Mouse (Mus musculus): ENCODE results near the gene Scgb1a1. TPM values are rescaled to one million over a fixed set of nuclear protein-coding genes. Genes with fewer than 3 reads are reported as not detected.

Gene Scgb1a1
- polyA plus RNA-seq, 1 experiment: not detected

- no peak for TF ChIP-seq TAL1 (IDR thresholded peaks at IDR 0.05; ENCODE audit: low read length)
- TF ChIP-seq GATA1 (IDR thresholded peaks at IDR 0.05; ENCODE audit: low read length): no peak
- Histone ChIP-seq H3K4me1 (ENCODE audit: control insufficient read depth) (peaks cover 11% of the 10 kb centered on the region), H3K27me3 (ENCODE audit: control insufficient read depth) (no peaks in the 10 kb centered on the region), H3K9me3 (ENCODE audit: control insufficient read depth, low read length) (no peaks in the 10 kb centered on the region), H3K4me3 (replicated peaks) (no peak overlapping the region), H3K36me3 (ENCODE audit: control insufficient read depth) (no peaks in the 10 kb centered on the region)
These were observed 24.9 kb downstream of the Scgb1a1 start for GRCm38 (mm10) chr19:9062822-9063221.

GRCm38 (mm10) chr19:9061221-9061893 is 26.4 kb downstream of the Scgb1a1 start:
- H3K36me3 ChIP-seq (ENCODE audit: control insufficient read depth): no peaks in the 10 kb centered on the region
- no peaks in the 10 kb centered on the region for H3K9me3 ChIP-seq (ENCODE audit: control insufficient read depth, low read length)
- H3K27me3 ChIP-seq (ENCODE audit: control insufficient read depth): no peaks in the 10 kb centered on the region
- H3K4me3 ChIP-seq (replicated peaks): no peak overlapping the region
- TF ChIP-seq TAL1 (IDR thresholded peaks at IDR 0.05; ENCODE audit: low read length): no peak
- TF ChIP-seq GATA1 (IDR thresholded peaks at IDR 0.05; ENCODE audit: low read length): no peak
- peaks cover 13% of the 10 kb centered on the region for H3K4me1 ChIP-seq (ENCODE audit: control insufficient read depth)

GRCm38 (mm10) chr19:9060103-9060502 is 27.7 kb downstream of the Scgb1a1 start:
- H3K27me3 ChIP-seq (ENCODE audit: control insufficient read depth): no peaks in the 10 kb centered on the region
- peaks cover 11% of the 10 kb centered on the region for H3K4me1 ChIP-seq (ENCODE audit: control insufficient read depth)
- no peak overlapping the region for H3K4me3 ChIP-seq (replicated peaks)
- no peaks in the 10 kb centered on the region for H3K9me3 ChIP-seq (ENCODE audit: control insufficient read depth, low read length)
- no peaks in the 10 kb centered on the region for H3K36me3 ChIP-seq (ENCODE audit: control insufficient read depth)
- TF ChIP-seq TAL1 (IDR thresholded peaks at IDR 0.05; ENCODE audit: low read length) (no peak), GATA1 (IDR thresholded peaks at IDR 0.05; ENCODE audit: low read length) (no peak)

- H3K9me3 ChIP-seq (ENCODE audit: control insufficient read depth, low read length): no peaks in the 10 kb centered on the region
- H3K4me1 ChIP-seq (ENCODE audit: control insufficient read depth): peaks cover 11% of the 10 kb centered on the region
- H3K4me3 ChIP-seq (replicated peaks): no peak overlapping the region
- H3K27me3 ChIP-seq (ENCODE audit: control insufficient read depth): no peaks in the 10 kb centered on the region
- TF ChIP-seq GATA1 (IDR thresholded peaks at IDR 0.05; ENCODE audit: low read length): no peak
- no peak for TF ChIP-seq TAL1 (IDR thresholded peaks at IDR 0.05; ENCODE audit: low read length)
- H3K36me3 ChIP-seq (ENCODE audit: control insufficient read depth): no peaks in the 10 kb centered on the region
These were observed 28.4 kb downstream of the Scgb1a1 start for GRCm38 (mm10) chr19:9059391-9059790.

GRCm38 (mm10) chr19:9058944-9059343 is 28.8 kb downstream of the Scgb1a1 start:
- no peaks in the 10 kb centered on the region for H3K27me3 ChIP-seq (ENCODE audit: control insufficient read depth)
- no peaks in the 10 kb centered on the region for H3K36me3 ChIP-seq (ENCODE audit: control insufficient read depth)
- no peak overlapping the region for H3K4me3 ChIP-seq (replicated peaks)
- no peaks in the 10 kb centered on the region for H3K9me3 ChIP-seq (ENCODE audit: control insufficient read depth, low read length)
- peaks cover 11% of the 10 kb centered on the region for H3K4me1 ChIP-seq (ENCODE audit: control insufficient read depth)
- TF ChIP-seq GATA1 (IDR thresholded peaks at IDR 0.05; ENCODE audit: low read length) (no peak), TAL1 (IDR thresholded peaks at IDR 0.05; ENCODE audit: low read length) (no peak)

- H3K4me3 ChIP-seq (replicated peaks): no peak overlapping the region
- no peak for TF ChIP-seq GATA1 (IDR thresholded peaks at IDR 0.05; ENCODE audit: low read length)
- TF ChIP-seq TAL1 (IDR thresholded peaks at IDR 0.05; ENCODE audit: low read length): no peak
- peaks cover 13% of the 10 kb centered on the region for H3K4me1 ChIP-seq (ENCODE audit: control insufficient read depth)
- no peaks in the 10 kb centered on the region for H3K27me3 ChIP-seq (ENCODE audit: control insufficient read depth)
- H3K36me3 ChIP-seq (ENCODE audit: control insufficient read depth): no peaks in the 10 kb centered on the region
- no peaks in the 10 kb centered on the region for H3K9me3 ChIP-seq (ENCODE audit: control insufficient read depth, low read length)
These were observed 29.4 kb downstream of the Scgb1a1 start for GRCm38 (mm10) chr19:9058331-9058884.

GRCm38 (mm10) chr19:9057679-9058078 is 30.1 kb downstream of the Scgb1a1 start:
- TF ChIP-seq GATA1 (IDR thresholded peaks at IDR 0.05; ENCODE audit: low read length): no peak
- no peak for TF ChIP-seq TAL1 (IDR thresholded peaks at IDR 0.05; ENCODE audit: low read length)
- peaks cover 20% of the 10 kb centered on the region for H3K4me1 ChIP-seq (ENCODE audit: control insufficient read depth)
- H3K9me3 ChIP-seq (ENCODE audit: control insufficient read depth, low read length): no peaks in the 10 kb centered on the region
- no peak overlapping the region for H3K4me3 ChIP-seq (replicated peaks)
- H3K27me3 ChIP-seq (ENCODE audit: control insufficient read depth): no peaks in the 10 kb centered on the region
- H3K36me3 ChIP-seq (ENCODE audit: control insufficient read depth): no peaks in the 10 kb centered on the region

GRCm38 (mm10) chr19:9055703-9056355 is 31.9 kb downstream of the Scgb1a1 start:
- H3K36me3 ChIP-seq (ENCODE audit: control insufficient read depth): peaks cover 2% of the 10 kb centered on the region; the same call in 1 of the 2 replicates
- H3K27me3 ChIP-seq (ENCODE audit: control insufficient read depth): no peaks in the 10 kb centered on the region
- TF ChIP-seq TAL1 (IDR thresholded peaks at IDR 0.05; ENCODE audit: low read length) (no peak), GATA1 (IDR thresholded peaks at IDR 0.05; ENCODE audit: low read length) (no peak)
- H3K4me1 ChIP-seq (ENCODE audit: control insufficient read depth): peaks cover 35% of the 10 kb centered on the region
- H3K4me3 ChIP-seq (replicated peaks): no peak overlapping the region
- no peaks in the 10 kb centered on the region for H3K9me3 ChIP-seq (ENCODE audit: control insufficient read depth, low read length)

GRCm38 (mm10) chr19:9055153-9055552 is 32.6 kb downstream of the Scgb1a1 start:
- H3K4me1 ChIP-seq (ENCODE audit: control insufficient read depth): peaks cover 41% of the 10 kb centered on the region
- H3K4me3 ChIP-seq (replicated peaks): no peak overlapping the region
- no peaks in the 10 kb centered on the region for H3K9me3 ChIP-seq (ENCODE audit: control insufficient read depth, low read length)
- peaks cover 2% of the 10 kb centered on the region; the same call in 1 of the 2 replicates for H3K36me3 ChIP-seq (ENCODE audit: control insufficient read depth)
- no peak for TF ChIP-seq GATA1 (IDR thresholded peaks at IDR 0.05; ENCODE audit: low read length)
- TF ChIP-seq TAL1 (IDR thresholded peaks at IDR 0.05; ENCODE audit: low read length): no peak
- no peaks in the 10 kb centered on the region for H3K27me3 ChIP-seq (ENCODE audit: control insufficient read depth)
